In the genomic region with DNA sequence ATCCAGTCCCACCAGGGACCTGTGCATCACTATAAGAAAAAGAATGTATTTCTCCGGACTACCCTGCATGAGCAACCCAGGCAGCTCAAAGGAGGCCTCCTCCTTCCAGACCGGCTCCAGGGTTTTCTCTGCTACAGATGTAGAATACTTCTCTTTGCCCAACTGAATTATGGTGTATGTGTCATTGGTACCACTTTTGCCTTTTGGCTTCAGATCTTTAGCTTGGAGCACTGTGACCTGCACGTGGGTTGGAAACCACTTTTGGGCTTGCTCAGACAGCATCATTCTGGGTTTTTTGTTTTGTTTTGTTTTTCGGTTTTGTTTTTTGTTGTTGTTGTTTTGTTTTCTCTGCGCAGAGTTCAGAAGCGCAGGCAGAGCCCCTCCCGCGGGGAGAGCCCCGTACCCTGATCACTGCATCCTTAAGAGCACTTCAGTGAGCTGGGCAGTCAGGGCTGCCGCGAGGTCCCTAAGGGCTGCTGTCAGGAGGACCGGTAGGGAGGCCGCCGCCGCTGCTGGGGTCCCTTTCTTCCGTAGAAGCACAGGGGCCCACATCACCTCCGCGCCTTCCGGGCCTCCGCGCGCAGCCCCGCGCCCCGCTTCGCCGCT, we compare ENCODE assay signal across 8 mouse cellular contexts. TPM values are rescaled to one million over a fixed set of nuclear protein-coding genes. Genes with fewer than 3 reads are reported as not detected.
DNase-seq lines count a peak whose midpoint lies in the region; ATAC-seq and TF ChIP-seq lines count a peak whose summit lies in the region.

No protein-coding gene starts in this region.

- H3K27ac ChIP-seq in hindbrain, embryonic 12.5 days: peak overlapping the region; percentile 96
- H3K27ac ChIP-seq in liver, embryonic 11.5 days (ENCODE audit: low read depth, low read length): peak overlapping the region; percentile 83
- H3K27ac ChIP-seq in olfactory bulb, adult 2 months (ENCODE audit: insufficient read depth, low read depth, low read length): peak overlapping the region; percentile 85

- no peaks in the 10 kb centered on the region for H3K27me3 ChIP-seq in hindbrain, embryonic 12.5 days
- no peaks in the 10 kb centered on the region for H3K27me3 ChIP-seq in liver, embryonic 11.5 days (replicated peaks; ENCODE audit: control insufficient read depth, insufficient read depth, low read length)

- H3K4me1 ChIP-seq in hindbrain, embryonic 12.5 days: peaks cover 10% of the 10 kb centered on the region; the same call in 1 of the 2 replicates
- no peaks in the 10 kb centered on the region; the same call in 1 of the 2 replicates for H3K4me1 ChIP-seq in liver, embryonic 11.5 days (replicated peaks; ENCODE audit: control insufficient read depth, insufficient read depth, low read length)
- H3K4me1 ChIP-seq in olfactory bulb, adult 2 months (ENCODE audit: control insufficient read depth, insufficient read depth, low read length): peaks cover 2% of the 10 kb centered on the region

- peak overlapping the region; percentile 92 for H3K9ac ChIP-seq in hindbrain, embryonic 12.5 days
- peak overlapping the region; percentile 81 for H3K9ac ChIP-seq in liver, embryonic 11.5 days (ENCODE audit: low read depth, low read length)

- no peaks in the 10 kb centered on the region for H3K9me3 ChIP-seq in hindbrain, embryonic 12.5 days (replicated peaks)
- H3K9me3 ChIP-seq in liver, embryonic 11.5 days (ENCODE audit: control insufficient read depth, low read length): no peaks in the 10 kb centered on the region

- peak; percentile 3 to 7 for DNase-seq in thymus, adult 18-20 months
- no peak for DNase-seq in thymus, postnatal 0 days (ENCODE audit: low spot score)
- peak; percentile 16 for DNase-seq in embryo, embryonic 11.5 days (ENCODE audit: low read depth, low spot score)
- DNase-seq in liver, embryonic 11.5 days (ENCODE audit: low spot score): no peak
- DNase-seq in left cerebral cortex, adult 11 months (ENCODE audit: low spot score): no peak
- no peak for DNase-seq in adrenal gland, postnatal 14 days

- H3K4me2 ChIP-seq in hindbrain, embryonic 12.5 days (replicated peaks): peak overlapping the region; percentile 65
- peak overlapping the region; percentile 84 for H3K4me2 ChIP-seq in liver, embryonic 11.5 days

- no peaks in the 10 kb centered on the region for H3K36me3 ChIP-seq in hindbrain, embryonic 12.5 days
- H3K36me3 ChIP-seq in liver, embryonic 11.5 days (ENCODE audit: control insufficient read depth, insufficient read depth, low read length): no peaks in the 10 kb centered on the region

- TF ChIP-seq CTCF in olfactory bulb, adult 2 months (IDR thresholded peaks at IDR 0.05; ENCODE audit: insufficient read depth, low read depth, low read length): no peak

- WGBS in hindbrain, embryonic 12.5 days: 1% methylated on average over 27 of the region's 27 CpGs
- WGBS in liver, embryonic 11.5 days: 3% methylated on average over 27 of the region's 27 CpGs
- WGBS in olfactory bulb, adult 2 months: 2% methylated on average over 27 of the region's 27 CpGs

- H3K4me3 ChIP-seq in hindbrain, embryonic 12.5 days: peak overlapping the region; percentile 91
- H3K4me3 ChIP-seq in liver, embryonic 11.5 days (ENCODE audit: low read depth, low read length): peak overlapping the region; percentile 72
- peak overlapping the region; percentile 93 for H3K4me3 ChIP-seq in olfactory bulb, adult 2 months (ENCODE audit: insufficient read depth, low read depth, low read length)

- no peak for TF ChIP-seq POLR2A in olfactory bulb, adult 2 months (IDR thresholded peaks at IDR 0.05; ENCODE audit: insufficient read depth, low read depth, low read length)

- peak; percentile 88 for ATAC-seq in hindbrain, embryonic 12.5 days (ENCODE audit: low FRiP score)
- peak; percentile 74 for ATAC-seq in liver, embryonic 11.5 days (replicated peaks; ENCODE audit: low FRiP score)

RNA-seq across cellular contexts. Expression of gene Rab11fip2, which starts 0.6 kb away (rescaled TPM):
- 3.0 and 4.3 TPM in 2 replicates for polyA plus RNA-seq in thymus, postnatal 0 days (2015; fragmentation: Nextera tagmentation; extraction: Ambion mirVana)
- polyA plus RNA-seq in hindbrain, embryonic 12.5 days (2016; fragmentation: Nextera tagmentation; extraction: Ambion mirVana): 6.4 and 7.2 TPM in 2 replicates
- polyA plus RNA-seq in liver, embryonic 11.5 days (2014; fragmentation: Nextera tagmentation; extraction: Ambion mirVana): 1.4 and 1.5 TPM in 2 replicates
- polyA plus RNA-seq in olfactory bulb, adult 2 months (2012; ENCODE audit: insufficient read depth, insufficient read length, low replicate concordance, missing spikeins): not detected in 2 replicates
- total RNA-seq in adrenal gland, postnatal 14 days (2021): 16.8 and 21.5 TPM in 2 replicates

Comparison
In these comparisons a context has a peak if more than half of its experiments do, and no peak if none do; other contexts are left out.
1. DNase-seq: peak in thymus, adult 18-20 months (2 of 2) and embryo, embryonic 11.5 days (single experiment); none in thymus, postnatal 0 days (single experiment), liver, embryonic 11.5 days (single experiment), left cerebral cortex, adult 11 months (single experiment) and adrenal gland, postnatal 14 days (single experiment).
2. Peak in every context shown above with its lines, with median percentiles within 50 percentile points of each other: H3K27ac ChIP-seq and H3K4me3 ChIP-seq.